Mouse (Mus musculus): Measurements from ENCODE around the gene Slc38a6. TPM values are rescaled to one million over a fixed set of nuclear protein-coding genes. Genes with fewer than 3 reads are reported as not detected.

Gene Slc38a6
- total RNA-seq, 2 experiments from 2014 or later, result 13.9 to 14.8 TPM

DNA sequence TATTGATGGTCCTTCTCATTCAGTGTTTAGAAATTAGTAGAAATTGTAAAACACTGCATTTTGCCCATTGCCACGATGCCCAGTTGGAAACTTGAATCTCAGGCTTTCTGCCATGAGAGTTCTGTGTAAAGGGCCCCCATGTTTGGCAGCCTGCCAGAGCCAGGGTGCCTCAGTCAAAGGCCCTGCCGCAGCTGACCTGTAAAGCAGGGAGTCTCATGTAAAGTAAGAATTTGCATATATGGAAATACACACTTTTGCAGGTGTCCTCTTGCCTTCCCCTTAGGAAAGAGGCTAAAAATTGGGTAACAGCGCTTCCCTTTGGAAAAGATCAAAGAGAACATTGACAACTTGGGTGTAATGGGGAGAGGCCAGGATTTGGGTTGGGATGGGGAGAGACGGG, 67.9 kb downstream of the Slc38a6 start:
- no peak for DNase-seq (ENCODE audit: low spot score in 2 of 2)

DNA sequence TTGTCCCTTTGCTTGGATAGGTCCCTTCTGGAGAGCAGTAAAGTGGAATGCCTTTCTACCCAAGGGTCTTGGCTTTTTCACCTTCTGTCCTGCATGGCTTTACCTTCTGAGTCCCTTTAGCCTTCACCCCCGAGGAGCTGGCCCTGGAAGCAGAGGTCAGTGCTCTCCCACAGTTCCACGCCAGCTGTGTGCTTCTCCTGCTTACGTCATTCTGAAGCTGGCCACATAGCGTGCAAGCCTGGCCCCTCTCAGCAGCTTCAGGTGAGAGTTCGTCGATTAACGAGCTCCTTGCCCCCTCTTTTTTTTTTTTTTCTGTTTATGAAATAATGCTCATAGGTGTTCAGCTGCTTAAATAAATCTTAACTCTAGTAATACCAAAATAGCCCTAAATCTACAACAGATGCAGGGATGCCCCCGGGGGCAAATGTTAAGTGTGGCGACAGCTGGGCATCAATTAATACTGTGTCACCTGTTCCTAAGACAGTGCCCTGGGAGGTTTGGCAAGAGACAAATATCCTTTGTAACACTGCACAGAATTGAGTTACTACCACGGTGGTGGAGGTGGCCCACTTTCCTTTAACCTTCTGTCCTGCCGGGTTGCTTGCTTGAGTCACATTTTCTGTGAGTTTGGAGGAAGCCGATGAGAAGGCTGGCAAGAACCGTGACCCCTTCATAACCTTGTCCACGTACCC, 68.7 kb downstream of the Slc38a6 start:
- DNase-seq (ENCODE audit: low spot score in 2 of 2), result no peak

DNA sequence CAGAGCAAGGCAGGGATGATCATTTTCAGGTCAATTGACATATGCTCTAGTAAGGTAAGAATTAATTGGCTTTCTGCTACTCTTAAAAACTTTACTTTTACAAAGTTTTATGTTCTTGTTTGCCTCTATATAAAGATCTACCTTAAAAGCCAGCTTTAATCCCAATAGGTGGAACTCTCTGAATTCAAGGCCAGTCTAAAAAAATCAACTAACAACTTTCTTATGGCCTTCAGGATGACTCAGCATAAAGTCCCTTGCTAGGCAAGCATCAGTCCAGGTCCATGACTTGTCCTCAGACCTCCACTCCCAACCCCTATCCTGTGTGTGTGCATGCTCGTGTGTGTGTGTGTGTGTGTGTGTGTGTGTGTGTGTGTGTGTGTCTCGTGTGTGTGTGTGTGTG, 70.1 kb downstream of the Slc38a6 start:
- no peak for DNase-seq (ENCODE audit: low spot score in 2 of 2)

DNA sequence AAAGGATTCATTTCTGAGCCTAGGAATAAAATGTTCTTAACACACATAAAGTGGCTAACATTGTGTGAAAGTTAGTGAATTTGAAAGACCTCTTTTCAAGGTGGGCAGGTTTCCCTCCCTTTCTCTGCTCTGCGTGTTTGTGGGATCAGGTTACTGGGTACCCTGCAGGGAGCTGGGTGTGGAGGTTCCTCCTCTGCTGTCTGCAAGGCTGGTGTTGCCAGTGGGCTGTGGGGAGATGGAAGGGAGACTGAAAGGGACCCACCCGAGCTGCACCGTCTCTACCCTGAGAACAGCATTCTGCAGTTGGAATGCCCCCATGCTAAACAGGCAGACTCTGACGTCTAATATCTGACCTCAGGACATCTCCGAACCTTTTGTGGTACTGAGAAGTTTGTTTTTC, 70.7 kb downstream of the Slc38a6 start:
- no peak for DNase-seq (ENCODE audit: low spot score in 2 of 2)

DNA sequence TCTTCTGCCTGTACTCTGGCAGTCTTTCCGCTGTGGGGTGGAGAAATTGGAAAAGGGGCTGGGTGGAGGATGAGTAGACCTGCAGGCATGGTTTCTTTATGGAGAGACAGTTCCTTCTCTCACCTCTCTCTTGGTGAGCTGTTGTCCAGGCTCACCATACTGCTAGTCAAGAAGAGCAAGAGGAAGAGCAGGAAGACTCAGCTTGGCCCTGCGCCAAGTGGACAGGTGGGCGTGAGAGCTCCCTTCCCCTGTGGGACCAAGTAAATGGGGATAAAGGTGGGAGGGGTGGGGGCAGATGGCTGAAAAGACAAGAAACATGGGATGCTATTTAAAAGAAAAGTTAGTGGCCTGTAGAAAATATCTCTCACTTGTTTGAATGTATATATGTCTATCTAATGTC, 71.2 kb downstream of the Slc38a6 start:
- DNase-seq (ENCODE audit: low spot score in 2 of 2), result no peak

DNA sequence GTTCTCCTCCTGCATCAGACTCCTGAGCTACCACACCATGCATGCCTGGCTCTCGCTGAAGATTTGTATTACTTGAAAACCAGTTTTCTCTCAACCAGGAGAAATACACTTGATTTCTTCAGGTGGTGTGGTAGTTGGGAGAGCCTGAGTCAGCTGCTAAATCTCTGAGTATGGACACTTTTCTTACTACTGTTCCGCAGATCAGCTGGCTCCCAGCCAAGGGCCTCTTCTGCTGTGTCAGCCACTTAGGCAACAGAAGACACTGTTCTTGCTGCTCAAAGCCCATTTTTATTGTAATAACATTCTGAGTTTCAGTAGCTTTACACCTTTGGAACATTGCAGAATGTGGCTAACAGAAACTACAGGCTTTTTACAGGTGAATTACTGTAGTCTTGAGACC, 72.1 kb downstream of the Slc38a6 start:
- peak in 1 of 2 experiments; percentile 60 for DNase-seq (ENCODE audit: low spot score in 2 of 2)

DNA sequence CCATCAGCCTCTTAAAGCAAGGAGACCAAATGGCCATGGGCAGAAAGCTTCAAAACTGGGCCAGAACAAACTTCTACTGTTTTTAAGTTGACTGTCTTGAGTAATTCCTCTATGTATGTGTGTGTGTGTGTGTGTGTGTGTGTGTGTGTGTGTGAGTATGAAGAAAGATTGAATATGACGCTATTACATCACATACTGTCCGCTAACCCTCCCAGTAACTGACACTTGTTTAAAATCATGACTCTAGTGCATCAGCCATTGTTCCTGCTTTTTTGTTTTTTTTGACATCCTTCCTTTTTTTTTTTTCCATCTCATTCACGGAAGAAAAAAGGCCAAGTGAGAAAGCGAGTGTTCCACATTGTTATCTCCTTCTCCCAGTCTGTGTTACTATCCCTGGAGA, 72.9 kb downstream of the Slc38a6 start:
- no peak for DNase-seq (ENCODE audit: low spot score in 2 of 2)

DNA sequence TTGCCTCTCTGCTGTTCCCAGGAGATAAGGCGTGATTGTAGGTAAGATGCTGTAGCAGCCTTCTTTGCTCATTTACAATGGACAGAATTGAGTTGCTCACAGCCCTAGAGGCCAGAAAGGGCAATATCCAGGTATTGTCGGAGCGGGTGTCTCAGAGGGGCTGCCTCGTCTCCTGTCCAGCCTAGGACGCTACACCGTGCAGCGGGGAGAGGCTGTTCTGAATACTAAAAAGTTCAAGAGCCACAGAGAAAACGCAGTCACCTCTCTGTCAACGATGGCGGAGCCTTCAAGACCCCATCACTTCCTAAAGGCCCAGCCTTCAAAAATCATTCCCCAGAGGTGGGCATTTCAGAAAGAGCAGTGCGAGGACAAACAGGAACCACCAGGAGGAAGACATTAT, 74.6 kb downstream of the Slc38a6 start:
- no peak for DNase-seq (ENCODE audit: low spot score in 2 of 2)

DNA sequence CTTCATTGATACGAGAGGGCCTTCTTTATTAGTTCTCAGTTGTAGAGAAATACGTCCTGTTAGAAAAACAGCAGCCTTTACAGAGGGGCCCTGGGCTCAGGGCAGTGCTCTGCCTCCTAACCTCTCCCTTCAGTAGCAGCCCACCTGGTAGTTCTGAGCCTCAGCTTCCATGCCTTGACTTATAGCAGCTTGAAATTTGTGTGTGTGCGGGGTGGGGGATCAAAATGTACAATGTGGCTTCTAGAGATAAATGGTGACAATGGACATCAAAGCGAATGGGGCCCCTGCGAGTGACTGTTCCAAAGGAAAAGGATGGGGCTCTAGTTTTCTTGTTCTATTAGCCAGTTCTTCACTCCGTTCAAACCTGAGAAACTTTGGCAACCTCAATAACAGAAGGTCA, 76.8 kb downstream of the Slc38a6 start:
- DNase-seq (ENCODE audit: low spot score in 2 of 2), result no peak

DNA sequence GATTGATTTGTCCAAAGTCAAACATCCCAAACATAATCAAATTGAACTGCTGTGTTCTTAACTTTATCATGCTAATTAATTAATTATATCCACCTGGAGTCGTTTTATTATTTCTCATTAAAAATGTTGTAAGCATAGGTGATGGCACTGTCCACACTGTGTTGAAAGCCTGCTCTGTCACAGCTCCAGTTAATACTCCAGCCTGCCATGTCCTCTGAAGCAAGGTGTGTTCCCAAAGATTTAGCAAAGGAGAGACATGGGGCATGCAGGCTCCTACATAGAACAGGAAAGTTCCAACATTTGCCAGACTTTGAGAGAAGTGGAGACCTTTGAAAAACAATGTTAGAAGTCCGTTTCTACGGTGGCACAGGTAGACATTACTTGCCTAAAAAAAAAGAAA, 77.4 kb downstream of the Slc38a6 start:
- no peak for DNase-seq (ENCODE audit: low spot score in 2 of 2)

DNA sequence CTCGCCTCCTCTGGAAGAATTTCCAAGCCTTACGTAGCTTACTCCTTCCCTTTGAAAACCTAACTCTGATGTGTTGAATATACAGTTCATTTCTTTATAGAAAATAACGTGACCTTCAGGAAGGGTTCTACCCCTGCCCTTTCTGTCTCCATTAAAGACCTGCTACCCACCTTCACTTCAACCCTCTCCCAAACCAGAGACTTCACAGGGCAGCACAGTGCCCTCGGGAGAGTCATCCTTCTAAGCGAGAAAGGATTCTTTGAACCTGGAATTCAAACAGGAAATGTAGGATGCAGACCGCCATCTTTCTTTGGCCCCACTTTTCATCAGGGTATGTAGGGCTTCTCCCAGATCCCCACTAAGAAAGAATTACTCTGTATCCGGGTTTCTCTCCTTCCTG, 80.0 kb downstream of the Slc38a6 start:
- no peak for DNase-seq (ENCODE audit: low spot score in 2 of 2)

DNA sequence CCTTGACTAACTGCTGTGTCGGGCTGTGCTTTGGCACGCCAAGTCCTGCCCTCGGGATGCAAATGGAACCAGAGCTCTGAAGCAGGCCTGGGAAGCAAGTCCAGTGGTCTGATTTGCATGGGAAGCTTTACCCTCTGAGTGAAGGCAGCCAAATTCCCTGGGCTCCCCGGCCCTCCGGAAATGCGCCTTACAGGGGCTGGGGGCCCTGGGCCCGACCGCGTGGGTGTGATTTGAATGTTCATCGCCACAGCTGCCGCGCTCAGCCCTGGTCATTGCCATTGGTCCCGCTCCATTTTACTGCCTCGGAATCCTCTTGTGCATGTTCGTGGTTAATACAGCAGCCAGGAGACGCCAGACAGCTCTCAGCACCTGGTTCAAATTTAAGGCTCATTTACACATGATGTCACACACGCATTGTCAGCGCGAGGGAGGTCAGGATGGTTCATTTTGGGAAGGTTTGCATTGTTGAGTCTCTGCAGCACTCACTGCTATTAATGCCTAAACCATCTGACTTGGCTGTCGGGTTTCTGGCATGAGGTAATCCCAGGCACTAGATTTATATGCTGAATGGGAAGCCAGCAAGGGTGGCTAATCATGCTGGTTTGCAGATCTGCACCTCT, 81.0 kb downstream of the Slc38a6 start:
- DNase-seq (ENCODE audit: low spot score in 2 of 2), result peak; percentile 41 to 70

DNA sequence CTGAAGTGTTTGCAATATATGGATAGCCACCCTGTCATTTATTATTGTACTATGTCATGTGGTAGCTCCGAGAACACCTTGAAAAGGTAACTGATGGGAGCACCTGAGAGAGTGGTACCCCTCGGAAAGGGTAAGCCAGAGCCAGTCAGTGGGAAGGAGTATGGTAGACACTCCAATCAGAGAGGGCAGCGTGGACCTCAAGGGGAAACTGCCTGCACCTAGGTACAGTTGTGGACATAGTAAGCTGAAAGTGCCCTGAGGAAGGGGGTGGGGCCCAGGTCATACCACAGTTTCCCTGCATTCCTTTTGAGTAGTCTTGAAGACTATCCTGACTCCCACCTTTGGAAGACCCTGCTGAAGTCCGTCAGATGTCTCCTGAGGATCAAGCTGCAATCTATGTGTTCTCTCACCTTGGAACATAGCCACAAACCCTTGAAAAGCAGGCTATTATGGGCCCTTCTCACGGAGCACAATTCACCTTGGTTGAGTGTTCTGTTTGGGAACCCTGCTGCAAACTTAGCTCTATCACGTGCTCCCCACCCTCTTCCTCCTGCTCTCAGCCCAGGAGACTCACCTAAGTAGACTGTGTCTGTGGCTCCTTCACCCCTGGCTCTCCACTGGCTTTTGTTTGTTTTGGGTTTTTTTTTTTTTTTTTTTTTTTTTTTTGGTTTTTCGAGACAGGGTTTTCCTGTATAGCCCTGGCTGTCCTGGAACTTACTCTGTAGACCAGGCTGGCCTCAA, 82.5 kb downstream of the Slc38a6 start:
- DNase-seq (ENCODE audit: low spot score in 2 of 2), result no peak

DNA sequence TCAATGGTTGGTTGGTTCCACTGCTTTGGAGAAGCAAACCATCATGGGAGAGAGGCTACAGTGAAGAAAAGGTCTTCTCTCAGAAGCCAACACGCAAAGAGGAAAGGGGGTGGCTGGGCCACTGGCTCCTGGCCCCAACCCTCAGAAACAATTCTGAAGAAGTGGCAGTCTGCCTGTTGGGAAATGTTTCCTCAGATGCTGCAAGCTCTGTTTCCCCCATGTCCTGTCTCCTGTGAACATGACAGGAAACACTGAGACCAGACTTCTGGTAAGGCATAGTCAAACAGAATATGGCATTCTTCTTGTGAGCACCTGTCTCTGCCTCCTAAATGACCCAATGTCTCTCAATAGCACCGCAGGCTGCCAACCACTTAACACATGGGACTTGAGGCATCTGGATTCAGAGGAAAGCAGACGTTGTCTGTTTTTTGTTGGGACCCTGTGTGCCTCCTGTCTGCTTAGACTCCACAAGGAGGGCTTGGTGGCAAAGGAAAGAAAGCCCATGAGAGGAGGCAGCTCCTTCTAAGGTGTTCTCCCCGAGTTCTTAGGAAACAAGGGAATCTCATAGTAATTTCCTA, 83.9 kb downstream of the Slc38a6 start:
- DNase-seq (ENCODE audit: low spot score in 2 of 2), result no peak

DNA sequence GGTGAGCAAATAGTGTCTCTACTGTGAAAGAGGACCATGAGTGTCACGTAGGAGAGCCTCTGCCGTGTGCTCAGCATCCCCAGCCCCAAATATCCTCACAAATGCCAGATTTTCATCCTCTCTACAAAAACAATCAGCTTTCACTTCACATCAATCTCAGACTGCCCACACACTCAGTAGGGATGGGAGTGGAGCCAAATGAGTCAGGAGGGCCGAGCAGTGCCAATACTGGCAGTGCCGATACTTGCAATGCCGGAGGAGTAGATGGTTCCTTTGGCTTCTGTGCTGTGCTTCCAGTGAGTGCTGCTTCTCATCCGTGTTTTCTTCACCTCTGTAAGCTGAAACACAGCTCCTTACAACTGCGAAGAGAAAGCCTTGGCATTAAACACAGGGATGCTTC, 84.6 kb downstream of the Slc38a6 start:
- DNase-seq (ENCODE audit: low spot score in 2 of 2), result no peak

DNA sequence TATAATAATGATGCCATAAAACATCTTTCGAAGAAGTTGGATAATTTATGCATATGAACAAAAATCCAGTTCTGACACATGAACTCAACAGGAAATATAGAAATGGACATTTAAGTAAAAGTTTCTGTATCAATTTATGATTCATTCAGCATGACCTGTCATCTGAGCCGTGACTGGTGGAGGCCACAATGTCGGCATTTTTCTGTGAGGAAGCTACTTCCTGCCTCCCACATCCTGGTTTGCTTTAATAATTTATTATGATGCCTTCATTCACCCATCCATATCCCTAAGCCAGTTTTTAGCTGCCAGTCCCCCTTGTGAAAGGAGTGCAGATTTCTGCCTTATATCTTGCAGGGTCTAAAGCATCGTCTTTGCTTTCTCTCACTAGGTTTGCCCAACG, 91.4 kb downstream of the Slc38a6 start:
- DNase-seq (ENCODE audit: low spot score in 2 of 2), result no peak

DNA sequence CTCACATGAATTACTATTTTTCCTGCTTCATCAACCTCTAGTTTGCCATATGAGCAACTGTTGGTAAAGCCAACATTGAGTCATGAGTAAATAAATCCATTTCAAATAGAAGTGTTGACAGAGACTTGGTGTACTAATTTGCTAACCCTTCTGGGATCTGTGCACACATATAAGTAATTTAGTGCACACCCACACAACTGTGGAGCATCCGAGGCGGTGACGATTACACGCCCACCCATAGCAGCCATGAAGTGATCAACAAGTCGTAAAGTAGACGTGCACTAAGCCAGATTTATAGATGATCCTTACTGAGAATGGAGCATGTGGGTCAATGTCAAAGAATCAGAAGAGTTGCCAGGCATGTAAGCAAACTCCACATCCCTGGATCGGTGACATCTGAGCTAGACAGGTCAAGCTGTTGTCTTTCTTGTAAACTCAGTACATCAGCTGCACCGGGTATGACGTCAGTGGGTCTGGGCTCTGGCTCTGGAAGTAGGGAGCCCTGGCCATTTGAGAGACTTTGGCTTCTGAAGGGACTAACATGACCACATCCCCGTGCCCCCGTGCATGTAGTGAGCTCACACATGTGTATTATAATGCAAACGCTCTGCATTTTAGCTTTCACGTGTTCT, 92.3 kb downstream of the Slc38a6 start:
- DNase-seq (ENCODE audit: low spot score in 2 of 2), result no peak

DNA sequence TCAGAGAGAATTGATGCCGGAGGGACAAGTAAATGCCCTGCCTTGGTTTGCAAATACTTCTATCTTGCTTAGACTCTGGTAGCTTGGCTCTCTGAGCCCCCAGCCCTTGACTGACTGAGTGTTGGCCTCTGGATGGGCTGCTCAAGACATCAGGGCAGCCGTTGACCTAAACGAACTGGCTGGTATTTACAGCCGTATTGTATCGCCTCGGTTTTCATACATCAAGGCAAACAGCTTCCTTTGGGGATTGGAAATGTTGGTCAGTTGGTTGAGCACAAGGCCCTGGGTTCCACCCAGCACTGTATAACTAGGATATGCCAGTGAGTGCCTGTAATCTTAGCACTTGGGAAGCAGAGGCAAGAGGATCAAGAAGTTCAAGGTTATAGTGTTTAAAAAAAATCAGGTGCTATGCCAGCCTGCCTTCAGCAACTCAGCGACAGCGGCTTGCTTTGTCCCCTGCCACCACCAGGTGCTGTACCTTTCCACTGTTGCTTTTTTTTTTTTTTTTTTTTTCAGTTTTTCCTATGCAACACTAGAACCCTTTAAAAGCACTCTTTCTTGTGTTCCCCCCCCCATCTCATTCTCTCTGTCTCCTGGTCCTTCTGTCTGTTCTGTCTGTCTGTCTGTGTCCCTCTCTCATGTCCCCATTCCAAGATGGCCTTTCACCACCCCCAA, 94.2 kb downstream of the Slc38a6 start:
- DNase-seq (ENCODE audit: low spot score in 2 of 2), result no peak

DNA sequence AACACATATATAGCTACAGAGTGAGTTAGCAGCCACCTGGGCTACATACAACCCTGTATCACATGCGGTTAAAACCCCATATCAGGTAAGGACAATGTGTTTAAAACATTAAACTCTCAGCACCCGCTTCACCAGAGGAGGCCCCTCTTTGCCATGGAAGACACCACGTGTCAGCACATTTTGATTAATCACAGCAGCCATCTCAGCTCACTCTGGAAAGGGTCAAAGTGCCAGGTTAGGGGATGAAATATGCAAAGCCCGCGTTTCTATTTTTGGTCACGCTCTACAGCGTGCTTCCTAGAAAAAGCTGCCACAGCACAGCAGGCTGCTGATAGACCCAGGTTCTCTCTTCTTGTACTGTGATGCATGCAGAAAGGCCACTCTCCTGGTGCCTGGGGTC, 94.9 kb downstream of the Slc38a6 start:
- DNase-seq (ENCODE audit: low spot score in 2 of 2), result no peak

DNA sequence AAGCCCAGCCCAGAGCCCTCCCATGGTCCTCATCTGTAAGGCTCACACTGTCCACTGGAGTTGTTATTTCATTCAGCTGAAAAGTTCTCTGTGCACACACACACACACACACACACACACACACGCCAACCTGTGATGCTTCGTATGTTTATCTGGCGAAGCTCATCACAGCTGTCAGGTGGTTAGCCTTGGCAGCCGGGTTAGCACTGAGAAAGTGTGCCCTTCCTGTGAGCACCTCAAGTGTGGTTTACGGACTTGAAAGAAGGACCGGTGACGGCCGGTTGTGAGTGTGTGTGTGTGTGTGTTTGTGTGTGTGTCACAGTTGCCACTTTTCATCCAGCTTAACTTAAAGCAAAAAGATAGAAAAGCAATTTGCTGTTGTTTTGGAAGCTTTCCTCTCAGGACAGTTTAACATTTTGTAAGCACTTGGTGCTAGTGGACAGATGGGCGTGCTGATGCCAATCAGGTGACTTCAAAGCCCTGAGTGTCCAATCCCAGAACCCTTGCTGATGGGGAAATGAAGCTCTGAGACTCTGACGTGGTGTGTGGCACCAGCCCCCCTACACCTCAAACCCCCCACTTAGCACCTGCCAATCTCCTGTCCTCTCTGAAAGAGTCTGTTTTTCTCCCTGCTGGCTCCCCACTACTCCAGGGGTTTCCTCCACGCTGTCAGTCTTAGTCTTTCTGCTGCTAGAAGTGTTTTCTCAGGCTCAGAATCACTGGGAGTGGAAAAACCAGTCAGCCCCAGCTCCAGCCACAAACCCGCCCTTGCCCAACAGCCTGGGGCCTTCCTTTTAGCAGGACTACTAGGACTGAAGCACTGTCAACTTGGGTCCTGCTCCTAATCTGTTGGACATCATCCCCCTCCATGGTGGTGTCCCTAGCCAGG, 96.0 kb downstream of the Slc38a6 start:
- no peak for DNase-seq (ENCODE audit: low spot score in 2 of 2)
